Mouse (Mus musculus) hindbrain, postnatal 0 days (tissue): ENCODE data around the gene Fcho1. TPM values are rescaled to one million over a fixed set of nuclear protein-coding genes. Genes with fewer than 3 reads are reported as not detected.

Source experiments
- ATAC-seq: fragments of 200-750 bp; cut with Nextera tagmentation; 2 replicates; pipeline ENCODE4 v1.8.0; 2017; ENCODE audit warnings: mild to moderate bottlenecking, moderate TSS enrichment, moderate library complexity
- DNase-seq: peaks from one replicate; pipeline ENCODE4 v3.0.0-alpha.2; 2015; ENCODE audit warnings: low spot score
- H3K27ac ChIP-seq: fragments of 300-500 bp; sonication (generic); 2 replicates; pipeline ENCODE4 v1.5.1; 2014; ENCODE audit warnings: mild to moderate bottlenecking
- H3K27me3 ChIP-seq: fragments of 300-500 bp; sonication (generic); 2 replicates; pipeline ENCODE4 v1.6.1; 2014; ENCODE audit warnings: low read length, mixed read lengths; ENCODE audit not compliant: insufficient read depth
- H3K36me3 ChIP-seq: fragments of 300-500 bp; sonication (generic); 2 replicates; pipeline ENCODE4 v1.6.1; 2014; ENCODE audit warnings: low read length, mixed read lengths; ENCODE audit not compliant: insufficient read depth
- H3K4me1 ChIP-seq: fragments of 300-500 bp; sonication (generic); 2 replicates; pipeline ENCODE4 v1.6.1; 2014; ENCODE audit warnings: antibody characterized with exemption, low read length, mixed read lengths; ENCODE audit not compliant: insufficient read depth
- H3K4me2 ChIP-seq: fragments of 300-500 bp; sonication (generic); 2 replicates; pipeline ENCODE4 v1.6.1; 2014; ENCODE audit warnings: low read depth, mild to moderate bottlenecking, low read length, moderate library complexity, mixed read lengths
- H3K4me3 ChIP-seq: fragments of 300-500 bp; sonication (generic); 2 replicates; pipeline ENCODE4 v1.5.1; 2014; ENCODE audit warnings: low read length
- H3K9ac ChIP-seq: fragments of 300-500 bp; sonication (generic); replicated peaks from 2 replicates; pipeline ENCODE4 v1.6.1; 2014; ENCODE audit warnings: mild to moderate bottlenecking, low read length, moderate library complexity, mixed read lengths
- H3K9me3 ChIP-seq: fragments of 300-500 bp; sonication (generic); 2 replicates; pipeline ENCODE4 v1.6.1; 2016; ENCODE audit warnings: low read length, mixed read lengths
- CTCF ChIP-seq: IDR thresholded peaks from 2 replicates; pipeline ENCODE4 v1.5.1; 2016; ENCODE audit warnings: antibody characterized with exemption, control low read depth, low read depth
- WGBS: fragments of 180-500 bp; shearing (Covaris S2); extraction: QIAGEN DNeasy Blood & Tissue Kit; methylation state at CpG from one replicate; pipeline ENCODE4 v1.1.7; 2014; 5-methylcytosine and 5-hydroxymethylcytosine counted together
- polyA plus RNA-seq: library from polyadenylated mRNA; unstranded; fragments of >200 nt; fragmentation: Nextera tagmentation; extraction: Ambion mirVana; gene quantifications from 2 replicates; pipeline ENCODE4 v1.2.1, GENCODE M21; 2015
- total RNA-seq: library from RNA; depleted of rRNA; stranded (reverse); fragments of >200 nt; gene quantifications from 2 replicates; pipeline ENCODE4 v1.2.3, GENCODE M21; 2014

The Fcho1 gene
- total and polyA plus RNA-seq, 2 experiments from 2014 or later = 65.8 to 99.0 TPM

DNA sequence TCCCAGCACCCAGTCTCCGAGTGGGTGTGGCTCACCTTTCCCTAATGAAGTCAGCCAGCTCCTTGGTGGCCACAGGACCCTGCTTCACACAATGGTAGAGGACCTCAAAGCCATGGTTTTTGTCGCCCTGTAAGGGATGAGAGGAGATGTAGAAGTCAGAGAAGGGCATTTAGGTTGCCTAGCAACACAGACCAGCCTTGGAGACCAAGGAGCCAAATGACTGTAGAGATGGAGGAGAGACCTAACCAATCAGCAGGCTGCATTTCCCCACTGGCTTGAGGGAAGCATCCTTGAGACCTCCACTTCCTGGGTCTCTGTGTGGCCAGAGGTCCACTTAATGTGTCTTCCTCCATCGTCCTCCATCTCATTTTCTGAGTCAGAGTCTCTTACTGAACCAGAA is 7.3 kb downstream of the Fcho1 start:
- DNase-seq (peak; percentile 58), ATAC-seq (0 out of 2 replicates have a peak, but pooled peaks have one; percentile 21)
- Histone ChIP-seq H3K4me2 (no peak overlapping the region), H3K9ac (no peak overlapping the region), H3K27ac (no peak overlapping the region; the same call in 1 of the 2 replicates), H3K27me3 (no peaks in the 10 kb centered on the region), H3K36me3 (peaks cover 24% of the 10 kb centered on the region), H3K4me3 (no peak overlapping the region), H3K9me3 (no peaks in the 10 kb centered on the region), H3K4me1 (peaks cover 34% of the 10 kb centered on the region)
- TF ChIP-seq CTCF = no peak
- 24% methylated on average over 3 of the region's 3 CpGs for WGBS

DNA sequence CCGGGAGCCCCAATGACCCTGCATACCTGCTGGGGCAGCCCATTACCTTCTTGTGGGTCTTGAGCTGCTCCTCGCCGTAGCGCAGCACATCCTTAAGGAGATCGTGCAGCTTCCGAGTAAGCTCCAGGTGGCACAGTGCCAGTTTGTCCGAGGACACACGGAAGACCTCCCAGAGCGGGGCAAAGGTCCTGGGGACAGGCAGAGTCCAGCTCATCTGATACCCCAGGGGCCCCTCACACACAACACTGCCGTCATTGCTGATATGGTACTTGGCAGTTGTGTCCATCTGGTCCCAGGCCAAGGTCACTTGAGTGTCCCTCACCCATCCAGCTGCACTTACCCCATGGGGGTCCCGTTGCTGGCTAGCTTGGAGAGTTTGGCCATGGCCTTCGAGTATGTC is 8.4 kb downstream of the Fcho1 start:
- Histone ChIP-seq H3K4me2 (no peak overlapping the region), H3K9ac (no peak overlapping the region), H3K4me1 (peaks cover 27% of the 10 kb centered on the region), H3K9me3 (no peaks in the 10 kb centered on the region), H3K27me3 (no peaks in the 10 kb centered on the region), H3K27ac (no peak overlapping the region), H3K36me3 (peaks cover 28% of the 10 kb centered on the region), H3K4me3 (no peak overlapping the region)
- TF ChIP-seq CTCF = no peak
- DNase-seq (no peak), ATAC-seq (no peak)
- WGBS = 78% methylated on average over 12 of the region's 12 CpGs

DNA sequence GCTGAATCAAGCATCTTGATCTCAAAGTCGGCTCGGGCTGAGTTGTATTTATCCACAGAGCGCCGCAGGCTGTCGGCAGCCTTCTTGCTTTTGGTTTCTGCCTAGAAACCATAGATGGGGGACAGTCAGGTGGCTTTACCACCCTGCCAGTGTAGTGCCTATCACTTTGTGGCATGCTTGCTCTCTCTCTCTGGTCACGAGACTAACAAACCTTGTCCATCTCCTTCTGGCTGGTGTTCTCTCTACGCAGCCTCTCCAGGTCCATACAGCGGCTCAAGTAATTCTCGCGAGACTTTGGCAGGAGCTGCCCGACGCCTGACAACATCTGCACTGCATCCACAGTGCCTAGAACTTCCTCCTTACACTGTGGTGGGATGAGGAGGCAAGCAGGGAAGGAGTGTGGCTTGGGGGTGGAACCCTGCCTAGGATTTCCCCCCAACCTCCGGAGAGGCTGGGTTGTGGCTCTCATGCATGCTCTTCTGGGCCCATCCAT is 8.9 kb downstream of the Fcho1 start:
- H3K4me1 ChIP-seq = peaks cover 27% of the 10 kb centered on the region
- ATAC-seq (no peak), DNase-seq (no peak)
- H3K9me3 ChIP-seq = no peaks in the 10 kb centered on the region
- 87% methylated on average over 13 of the region's 13 CpGs for WGBS
- no peak overlapping the region for H3K9ac ChIP-seq
- H3K27me3 ChIP-seq = no peaks in the 10 kb centered on the region
- H3K4me3 ChIP-seq = no peak overlapping the region
- no peak for TF ChIP-seq CTCF
- no peak overlapping the region for H3K27ac ChIP-seq
- peaks cover 29% of the 10 kb centered on the region for H3K36me3 ChIP-seq
- no peak overlapping the region for H3K4me2 ChIP-seq

DNA sequence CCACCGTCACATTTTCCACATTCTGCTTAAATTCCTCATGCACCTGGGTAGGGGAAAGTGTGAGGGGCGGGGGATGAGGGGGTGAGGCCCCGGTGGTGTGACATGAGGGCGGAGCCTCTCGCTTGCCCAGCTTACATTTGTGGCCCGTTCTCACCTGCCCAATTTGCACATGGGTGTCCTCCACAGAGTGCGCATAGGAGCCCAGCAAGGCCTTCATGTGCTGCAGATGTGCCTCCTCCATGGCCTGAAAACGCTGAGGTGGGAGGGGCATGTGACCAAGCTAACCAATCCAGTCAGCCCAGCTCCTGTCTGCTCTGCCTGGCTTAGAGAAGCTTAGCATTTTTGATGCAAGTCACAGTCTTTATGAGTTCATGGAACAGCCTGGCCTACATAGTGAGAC is 10.0 kb downstream of the Fcho1 start:
- no peak for TF ChIP-seq CTCF
- H3K36me3 ChIP-seq = peaks cover 29% of the 10 kb centered on the region

DNA sequence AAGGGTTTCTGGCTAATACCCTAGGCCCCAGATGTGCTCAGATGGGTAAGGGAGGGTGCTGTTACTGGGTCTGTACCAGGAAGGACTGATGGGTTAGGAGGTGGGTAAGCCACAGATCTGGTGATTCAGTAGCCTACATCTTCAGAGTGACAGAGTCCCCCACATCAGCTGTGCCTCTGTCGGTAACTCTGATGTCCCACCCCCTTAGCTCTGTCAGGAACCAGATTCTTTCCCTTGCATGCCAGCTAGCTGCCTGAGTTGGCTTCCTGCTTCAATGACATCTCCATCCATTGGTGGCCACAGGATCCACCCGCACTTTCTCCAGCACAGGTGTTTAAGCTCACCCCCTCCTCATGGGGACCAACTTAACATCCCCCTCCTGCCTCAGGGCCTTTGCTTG is 13.9 kb downstream of the Fcho1 start:
- DNase-seq = no peak
- H3K27me3 ChIP-seq = no peaks in the 10 kb centered on the region
- H3K27ac ChIP-seq = no peak overlapping the region
- H3K36me3 ChIP-seq = peaks cover 20% of the 10 kb centered on the region
- no peak overlapping the region for H3K4me3 ChIP-seq
- H3K4me1 ChIP-seq = peaks cover 8% of the 10 kb centered on the region; the same call in 1 of the 2 replicates
- TF ChIP-seq CTCF = no peak
- H3K9me3 ChIP-seq = no peaks in the 10 kb centered on the region
- H3K9ac ChIP-seq = no peak overlapping the region
- no peak for ATAC-seq
- 84% methylated on average over 2 of the region's 2 CpGs for whole genome bisulfite sequencing
- no peak overlapping the region for H3K4me2 ChIP-seq

More for the DNA sequence above, 10.0 kb downstream of the Fcho1 start:
- Histone ChIP-seq H3K27ac (no peak overlapping the region), H3K27me3 (no peaks in the 10 kb centered on the region), H3K4me1 (peaks cover 24% of the 10 kb centered on the region), H3K4me3 (no peak overlapping the region), H3K4me2 (no peak overlapping the region), H3K9ac (no peak overlapping the region), H3K9me3 (no peaks in the 10 kb centered on the region)
- DNase-seq (no peak), ATAC-seq (no peak)
- WGBS = 61% methylated on average over 8 of the region's 8 CpGs

DNA sequence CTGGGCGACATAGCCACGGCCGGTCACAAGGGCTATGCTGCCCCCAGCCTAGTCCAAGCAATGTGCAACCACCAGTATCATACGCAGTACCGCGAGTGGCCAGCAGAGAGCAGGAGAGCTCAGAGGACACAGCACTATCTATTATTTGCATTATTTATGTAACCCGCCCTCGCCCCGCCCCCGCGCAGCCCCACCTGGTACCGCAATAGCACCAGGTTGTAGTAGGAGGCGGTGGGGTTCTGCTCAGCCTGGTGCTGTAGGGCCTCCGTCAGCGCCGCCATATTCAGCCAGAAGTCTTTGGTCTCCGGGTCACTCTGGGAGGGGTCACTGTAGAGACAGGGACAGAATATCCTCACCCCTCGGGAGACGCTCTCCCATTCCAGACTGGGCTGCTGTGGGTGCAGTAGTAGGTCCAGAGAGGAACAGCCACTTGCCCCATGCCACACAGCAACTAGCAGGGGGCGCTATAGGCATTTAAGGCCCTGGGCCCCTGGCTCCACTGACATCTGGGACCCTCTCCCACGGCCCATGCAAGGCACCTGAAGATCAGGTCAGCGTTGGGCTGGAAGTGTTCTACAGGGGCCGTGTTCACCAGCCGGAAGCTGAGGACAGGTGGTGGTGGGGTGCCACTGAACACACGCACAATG is 15.6 kb downstream of the Fcho1 start:
- peak; percentile 87 for TF ChIP-seq CTCF
- DNase-seq (peak; percentile 89), ATAC-seq (peak; percentile 83)
- WGBS = 22% methylated on average over 25 of the region's 25 CpGs
- Histone ChIP-seq H3K36me3 (peaks cover 11% of the 10 kb centered on the region), H3K4me2 (peak overlapping the region; percentile 44), H3K9me3 (no peaks in the 10 kb centered on the region), H3K9ac (no peak overlapping the region), H3K27ac (no peak overlapping the region), H3K4me1 (peaks cover 8% of the 10 kb centered on the region; the same call in 1 of the 2 replicates), H3K4me3 (peak overlapping the region; percentile 14; the same call in 1 of the 2 replicates), H3K27me3 (no peaks in the 10 kb centered on the region)

DNA sequence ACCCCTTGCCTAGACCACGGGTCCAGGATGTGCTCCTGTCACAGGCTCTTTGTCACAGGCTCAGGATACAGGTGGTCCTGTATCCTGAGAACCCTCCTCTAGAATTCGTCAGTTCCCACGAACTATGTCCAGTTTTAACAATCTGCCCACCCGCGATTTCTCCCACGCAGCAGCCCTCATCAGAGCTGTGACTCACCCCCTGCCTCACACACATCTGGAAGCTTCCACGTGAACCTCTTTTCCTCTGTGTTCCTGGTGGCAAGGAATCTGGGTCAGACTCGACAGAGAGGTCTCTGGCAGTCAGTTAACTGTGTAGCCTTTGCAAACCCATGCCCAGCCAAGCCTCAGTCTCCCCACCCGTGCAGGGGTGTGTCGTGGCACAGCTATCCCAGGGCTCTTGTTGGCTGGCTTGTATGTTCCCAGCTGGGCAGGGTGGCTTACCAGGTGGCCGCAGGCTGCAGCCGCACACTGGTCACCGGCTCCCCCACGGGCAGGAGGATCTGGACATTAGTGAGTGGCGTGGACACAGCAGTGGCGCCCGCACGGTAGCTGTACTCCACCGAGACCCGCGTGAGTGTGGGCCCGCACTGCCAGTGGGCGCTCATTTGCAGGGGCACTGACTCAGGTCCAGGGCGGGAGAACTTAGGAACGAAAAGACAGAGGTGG is 16.2 kb downstream of the Fcho1 start:
- DNase-seq (no peak), ATAC-seq (peak; percentile 8; the same call in 1 of the 2 replicates)
- 41% methylated on average over 25 of the region's 25 CpGs for WGBS
- Histone ChIP-seq H3K9ac (no peak overlapping the region), H3K4me1 (peaks cover 8% of the 10 kb centered on the region; the same call in 1 of the 2 replicates), H3K4me2 (peak overlapping the region; percentile 44; the same call in 1 of the 2 replicates), H3K27ac (no peak overlapping the region), H3K9me3 (no peaks in the 10 kb centered on the region), H3K36me3 (peaks cover 5% of the 10 kb centered on the region), H3K27me3 (no peaks in the 10 kb centered on the region), H3K4me3 (no peak overlapping the region)
- TF ChIP-seq CTCF = no peak
